Mouse (Mus musculus): Measurements from ENCODE around the gene Gm27179.
"Not testable (repeated sequence)": the region's sequence is repeated elsewhere in the genome, so short reads cannot be mapped to it uniquely, and the experiment has no call there.

Gm27179 gene

DNA sequence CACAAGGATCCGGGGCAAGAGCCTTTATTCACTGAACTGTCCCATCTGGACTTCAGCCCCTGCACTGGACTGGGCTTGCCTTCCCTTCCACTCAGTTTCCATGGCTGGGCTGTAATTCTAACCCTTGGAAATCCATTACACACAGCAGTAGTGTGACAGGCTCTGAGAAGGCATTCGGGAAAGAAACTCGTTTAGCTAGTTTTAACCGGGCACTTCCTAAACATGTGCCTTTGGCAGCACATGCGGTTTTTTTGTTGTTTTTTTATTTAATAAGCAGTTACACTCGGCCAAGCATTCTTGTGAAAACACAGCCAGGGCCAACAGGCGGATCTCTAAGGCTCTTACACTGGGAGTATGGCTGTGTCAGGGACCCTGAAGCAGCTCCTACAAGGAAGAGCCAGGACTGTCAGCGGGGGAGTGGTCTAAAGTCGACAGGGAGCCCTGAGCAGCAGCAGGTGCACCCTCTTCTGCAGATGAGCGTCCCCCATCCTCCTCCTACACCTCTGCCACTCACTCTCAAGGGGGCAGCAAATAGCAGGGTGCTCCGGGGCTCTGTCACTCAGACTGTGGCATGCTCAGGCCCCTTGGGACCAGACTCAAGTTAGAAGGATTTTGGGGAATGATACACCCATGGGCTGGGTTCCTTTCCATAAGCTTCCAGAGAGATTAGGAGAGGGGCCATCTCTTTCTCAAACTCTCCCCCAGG is 38.3 kb downstream of the Gm27179 start:
- DNase-seq (ENCODE audit: low read depth, low spot score) = not testable (repeated sequence)

DNA sequence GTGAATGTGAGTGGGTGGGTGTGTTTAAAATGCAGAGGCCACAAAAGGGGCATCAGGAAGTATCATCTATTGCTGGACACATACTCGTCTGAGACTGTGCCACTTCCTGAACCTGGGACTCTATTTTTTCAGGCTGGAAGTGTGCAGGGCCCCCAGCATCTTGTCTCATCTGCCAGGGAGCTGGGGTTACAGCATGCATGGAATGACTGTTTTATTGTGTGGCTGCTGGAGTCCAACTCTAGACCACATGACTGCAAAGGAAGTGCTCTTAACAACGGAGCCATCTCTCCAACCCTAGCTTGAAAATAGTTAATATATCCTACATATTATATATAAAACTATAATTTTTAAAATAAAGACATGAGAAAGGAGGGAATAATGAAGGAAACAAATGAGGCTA is 39.0 kb downstream of the Gm27179 start:
- not testable (repeated sequence) for DNase-seq (ENCODE audit: low read depth, low spot score)

DNA sequence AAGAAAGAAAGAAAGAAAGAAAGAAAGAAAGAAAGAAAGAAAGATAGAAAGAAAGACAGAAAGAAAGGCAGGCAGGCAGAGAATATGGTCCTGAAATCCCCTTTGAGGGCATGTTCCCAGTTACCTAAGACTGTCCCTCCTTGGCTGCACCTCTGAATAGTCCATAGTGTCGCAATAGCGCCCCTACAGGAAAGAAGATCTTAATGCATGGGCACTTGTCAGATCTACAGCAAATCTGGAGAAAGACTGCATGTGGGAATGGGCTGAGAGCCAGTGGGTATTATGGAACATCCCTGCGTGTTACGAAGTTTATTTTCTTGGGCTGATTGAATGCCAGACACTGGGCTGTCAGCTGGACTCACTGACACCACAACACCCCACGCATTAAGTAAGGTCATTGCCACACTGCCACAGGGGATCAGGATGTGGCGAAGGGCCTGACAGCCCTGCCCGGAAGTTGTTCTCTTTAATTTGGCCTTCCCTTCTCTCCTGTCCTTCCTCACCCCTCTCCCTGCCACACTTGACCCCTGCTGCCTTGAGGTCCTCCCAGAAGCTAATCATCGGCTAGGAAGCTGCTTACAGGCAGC is 42.1 kb downstream of the Gm27179 start:
- not testable (repeated sequence) for DNase-seq (ENCODE audit: low read depth, low spot score)

DNA sequence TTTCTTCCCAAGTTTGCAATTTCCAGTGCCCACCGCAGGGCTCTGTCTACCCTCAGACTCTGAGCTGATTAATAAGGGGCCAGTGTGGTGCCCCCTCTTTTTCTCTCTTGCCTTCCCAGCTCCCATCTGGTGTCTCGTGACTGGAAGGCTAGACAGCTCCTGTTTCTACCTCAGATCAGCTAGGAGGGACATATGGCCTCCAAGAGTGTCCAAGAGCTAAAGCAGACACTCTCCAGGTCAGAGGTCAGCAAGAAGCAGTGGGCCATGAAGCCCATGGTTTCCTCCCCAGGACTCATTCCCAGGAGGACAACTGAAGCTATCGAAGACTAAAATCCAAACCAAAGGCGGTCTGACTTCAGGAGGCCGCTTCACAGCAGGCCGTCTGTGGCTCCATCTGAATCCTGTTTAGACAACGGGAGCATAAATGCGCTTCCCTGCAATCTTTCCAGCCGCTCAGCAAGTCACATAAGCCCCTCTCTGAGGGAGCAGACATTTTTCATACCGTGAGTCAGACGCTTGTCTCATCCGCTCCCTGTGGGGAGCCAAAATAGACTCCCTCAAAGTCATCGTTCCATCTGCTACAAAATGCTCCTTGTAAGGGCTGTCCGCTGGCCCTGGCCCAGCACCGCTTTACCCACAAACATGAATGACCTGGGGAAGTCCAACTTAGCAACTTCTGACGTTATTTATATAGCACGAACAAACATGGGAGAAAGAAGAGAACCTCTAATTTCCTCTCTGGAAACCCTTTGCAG is 44.6 kb downstream of the Gm27179 start:
- not testable (repeated sequence) for DNase-seq (ENCODE audit: low read depth, low spot score)

DNA sequence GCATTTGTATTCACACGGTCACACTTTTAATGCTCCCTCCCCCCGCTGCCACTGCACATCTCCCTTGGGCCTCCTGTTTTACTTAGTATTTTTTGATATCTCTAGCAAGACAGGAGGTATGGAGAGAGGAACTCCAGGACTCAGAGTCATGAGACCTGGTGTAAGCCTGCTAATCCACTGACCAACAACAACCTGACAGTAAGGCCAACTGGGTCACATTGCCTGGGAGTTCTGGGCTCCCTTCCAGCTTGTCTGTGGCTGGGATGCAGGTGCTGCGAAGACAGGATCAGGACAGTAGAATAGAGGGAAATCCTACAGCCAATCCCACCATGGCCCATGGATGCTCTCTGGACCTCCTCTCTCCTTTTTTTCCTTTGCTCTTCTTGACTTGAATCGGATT is 47.9 kb downstream of the Gm27179 start:
- not testable (repeated sequence) for DNase-seq (ENCODE audit: low read depth, low spot score)

All from A20 (cell line).